Mouse (Mus musculus) heart, postnatal 0 days (tissue): ENCODE measurements around the gene Fasn. TPM values are rescaled to one million over a fixed set of nuclear protein-coding genes. Genes with fewer than 3 reads are reported as not detected.
"Not testable (repeated sequence)": the region's sequence is repeated elsewhere in the genome, so short reads cannot be mapped to it uniquely, and the experiment has no call there.

ENCODE experiments used
- ATAC-seq: fragments of 200-750 bp; cut with Nextera tagmentation; 2 replicates; pipeline ENCODE4 v1.8.0; 2017; ENCODE audit warnings: low read depth, moderate number of reproducible peaks, moderate library complexity; ENCODE audit not compliant: insufficient read depth
- DNase-seq: peaks from one replicate; pipeline ENCODE4 v3.0.0-alpha.2; 2016; ENCODE audit warnings: low spot score
- H3K27ac ChIP-seq: fragments of 300-500 bp; sonication (generic); 2 replicates; pipeline ENCODE4 v1.5.1; 2014; ENCODE audit warnings: low read depth, mild to moderate bottlenecking
- H3K27me3 ChIP-seq: fragments of 300-500 bp; sonication (generic); 2 replicates; pipeline ENCODE4 v1.6.1; 2014; ENCODE audit warnings: low read length, mixed read lengths; ENCODE audit not compliant: control insufficient read depth, insufficient read depth
- H3K36me3 ChIP-seq: fragments of 300-500 bp; sonication (generic); replicated peaks from 2 replicates; pipeline ENCODE4 v1.6.1; 2014; ENCODE audit warnings: low read length, mixed read lengths; ENCODE audit not compliant: control insufficient read depth, insufficient read depth
- H3K4me1 ChIP-seq: fragments of 300-500 bp; sonication (generic); 2 replicates; pipeline ENCODE4 v1.6.1; 2014; ENCODE audit warnings: antibody characterized with exemption; ENCODE audit not compliant: control insufficient read depth, insufficient read depth
- H3K4me2 ChIP-seq: fragments of 300-500 bp; sonication (generic); 2 replicates; pipeline ENCODE4 v1.6.1; 2014; ENCODE audit warnings: low read depth, mild to moderate bottlenecking, low read length, moderate library complexity
- H3K4me3 ChIP-seq: fragments of 300-500 bp; sonication (generic); 2 replicates; pipeline ENCODE4 v1.5.1; 2014; ENCODE audit warnings: low read depth, low read length
- H3K9ac ChIP-seq: fragments of 300-500 bp; sonication (generic); replicated peaks from 2 replicates; pipeline ENCODE4 v1.6.1; 2014; ENCODE audit warnings: low read depth, low read length, mixed read lengths
- H3K9me3 ChIP-seq: fragments of 300-500 bp; sonication (generic); replicated peaks from 2 replicates; pipeline ENCODE4 v1.6.1; 2016; ENCODE audit warnings: low read length; ENCODE audit not compliant: control insufficient read depth
- CTCF ChIP-seq: IDR thresholded peaks from 2 replicates; pipeline ENCODE4 v1.5.1; 2016; ENCODE audit warnings: antibody characterized with exemption, control low read depth, low read depth
- EP300 ChIP-seq: IDR thresholded peaks from 2 replicates; pipeline ENCODE4 v1.6.1; 2016; ENCODE audit warnings: antibody characterized with exemption, low read depth
- WGBS: fragments of 180-500 bp; shearing (Covaris S2); extraction: QIAGEN DNeasy Blood & Tissue Kit; methylation state at CpG from one replicate; pipeline ENCODE4 v1.1.7; 2014; 5-methylcytosine and 5-hydroxymethylcytosine counted together
- polyA plus RNA-seq: library from polyadenylated mRNA; unstranded; fragments of >200 nt; fragmentation: Nextera tagmentation; extraction: Ambion mirVana; gene quantifications from 2 replicates; pipeline ENCODE4 v1.2.1, GENCODE M21; 2015
- total RNA-seq: library from RNA; depleted of rRNA; stranded (reverse); fragments of >200 nt; gene quantifications from 2 replicates; pipeline ENCODE4 v1.2.3, GENCODE M21; 2014; ENCODE audit warnings: low replicate concordance

Gene Fasn
- total and polyA plus RNA-seq, 2 experiments from 2014 or later = 14.1 to 90.4 TPM

- Histone ChIP-seq H3K4me1 (no peaks in the 10 kb centered on the region), H3K27ac (no peak overlapping the region), H3K4me2 (no peak overlapping the region), H3K9me3 (no peaks in the 10 kb centered on the region), H3K9ac (no peak overlapping the region), H3K36me3 (no peaks in the 10 kb centered on the region), H3K4me3 (no peak overlapping the region), H3K27me3 (no peaks in the 10 kb centered on the region)
- no peak for ATAC-seq
- DNase-seq = no peak
- TF ChIP-seq CTCF (no peak), EP300 (no peak)
- WGBS = 74% methylated on average over 7 of the region's 7 CpGs
Observed at GRCm38 (mm10) chr11:120773463-120774190, 50.7 kb downstream of the Fasn start.

GRCm38 (mm10) chr11:120772749-120773148 is 51.6 kb downstream of the Fasn start:
- no peak overlapping the region for H3K4me3 ChIP-seq
- TF ChIP-seq CTCF = no peak
- TF ChIP-seq EP300 = no peak
- no peaks in the 10 kb centered on the region for H3K36me3 ChIP-seq
- no peak for ATAC-seq
- H3K9me3 ChIP-seq = no peaks in the 10 kb centered on the region
- H3K27me3 ChIP-seq = no peaks in the 10 kb centered on the region
- H3K4me2 ChIP-seq = no peak overlapping the region
- no peak for DNase-seq
- no peaks in the 10 kb centered on the region for H3K4me1 ChIP-seq
- H3K27ac ChIP-seq = no peak overlapping the region
- 57% methylated on average over 3 of the region's 3 CpGs for WGBS
- H3K9ac ChIP-seq = no peak overlapping the region

GRCm38 (mm10) chr11:120768206-120768605 is 56.1 kb downstream of the Fasn start:
- 74% methylated on average over 1 of the region's 1 CpGs for WGBS

GRCm38 (mm10) chr11:120767023-120767422 is 57.3 kb downstream of the Fasn start:
- H3K27ac ChIP-seq, H3K9me3 ChIP-seq, H3K36me3 ChIP-seq, H3K4me1 ChIP-seq, H3K9ac ChIP-seq, H3K27me3 ChIP-seq, DNase-seq, H3K4me3 ChIP-seq, H3K4me2 ChIP-seq, ATAC-seq: not testable (repeated sequence)
- 53% methylated on average over 3 of the region's 7 CpGs for WGBS

More at GRCm38 (mm10) chr11:120768206-120768605, 56.1 kb downstream of the Fasn start:
- DNase-seq = no peak
- H3K27ac ChIP-seq = no peak overlapping the region
- no peaks in the 10 kb centered on the region for H3K36me3 ChIP-seq
- no peak overlapping the region for H3K4me2 ChIP-seq
- no peak for ATAC-seq
- peaks cover 4% of the 10 kb centered on the region; the same call in 1 of the 2 replicates for H3K27me3 ChIP-seq
- no peaks in the 10 kb centered on the region for H3K4me1 ChIP-seq
- no peak overlapping the region for H3K4me3 ChIP-seq
- H3K9me3 ChIP-seq = no peaks in the 10 kb centered on the region
- no peak overlapping the region for H3K9ac ChIP-seq
- TF ChIP-seq EP300 (no peak), CTCF (no peak)

- peak; percentile 33; the same call in 1 of the 2 replicates for ATAC-seq
- not testable (repeated sequence) for H3K9me3 ChIP-seq, DNase-seq, H3K27ac ChIP-seq, H3K4me3 ChIP-seq, H3K36me3 ChIP-seq, H3K9ac ChIP-seq, H3K27me3 ChIP-seq, H3K4me1 ChIP-seq
- H3K4me2 ChIP-seq = peak overlapping the region; percentile 21; the same call in 1 of the 2 replicates
- 7% methylated on average over 8 of the region's 23 CpGs for WGBS
Observed at GRCm38 (mm10) chr11:120763121-120763999, 61.0 kb downstream of the Fasn start.

- Histone ChIP-seq H3K4me2 (peak within 1 kb of the TSS; percentile 21; the same call in 1 of the 2 replicates), H3K9me3 (peaks cover 11% of the 10 kb centered on the region; the same call in 1 of the 2 replicates)
- not testable (repeated sequence) for H3K36me3 ChIP-seq, H3K27ac ChIP-seq, H3K4me3 ChIP-seq, H3K9ac ChIP-seq, H3K27me3 ChIP-seq, H3K4me1 ChIP-seq, DNase-seq
- ATAC-seq = peak; percentile 28; the same call in 1 of the 2 replicates
- 5% methylated on average over 14 of the region's 14 CpGs for WGBS
Observed at GRCm38 (mm10) chr11:120762672-120763041, 61.7 kb downstream of the Fasn start, which contains the start of gene Hmga1b. Gene Hmga1b, plus strand, starts transcription at chr11:120762794.
